Mouse (Mus musculus) bone marrow macrophage, adult 2 months (primary cell): ENCODE data around the gene Osbpl10.

ENCODE experiments used
- CTCF ChIP-seq: IDR thresholded peaks from 2 replicates; pipeline ENCODE4 v1.5.1; 2012; ENCODE audit warnings: low read depth, mild to moderate bottlenecking, low read length, moderate library complexity
- POLR2A ChIP-seq: IDR thresholded peaks from 2 replicates; pipeline ENCODE4 v1.6.1; 2012; ENCODE audit warnings: mild to moderate bottlenecking, low read depth, low read length, borderline replicate concordance

DNA sequence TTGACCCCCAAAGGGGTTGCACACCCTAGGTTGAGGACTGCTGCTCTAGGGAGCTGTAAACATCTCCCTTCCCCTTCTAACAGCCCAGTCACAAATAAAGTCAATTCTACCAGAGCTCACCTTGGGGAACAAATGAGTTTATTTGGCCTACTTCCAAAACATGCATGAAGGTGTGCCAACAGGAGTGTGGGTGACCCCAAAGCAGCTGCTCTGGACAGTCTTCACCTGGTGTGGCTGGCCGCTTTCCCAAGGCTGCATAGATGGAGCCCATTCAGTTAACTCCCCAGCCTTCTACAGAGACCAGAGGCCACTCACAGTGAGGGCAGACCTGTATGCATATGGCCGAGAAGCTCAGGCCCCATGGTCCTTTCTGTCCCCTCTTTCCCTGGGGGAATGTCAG, 43.0 kb downstream of the Osbpl10 start:
- no peak for TF ChIP-seq CTCF
- TF ChIP-seq POLR2A: no peak
